Mouse (Mus musculus) embryo, embryonic 9.5 days (tissue): Measurements from ENCODE around the gene 1110059E24Rik.
"Not testable (repeated sequence)": the region's sequence is repeated elsewhere in the genome, so short reads cannot be mapped to it uniquely, and the experiment has no call there.

Source experiments
- DNase-seq: peaks from one replicate; pipeline ENCODE4 v3.0.0-alpha.2; 2017; ENCODE audit errors: extremely low spot score

The 1110059E24Rik gene

DNA sequence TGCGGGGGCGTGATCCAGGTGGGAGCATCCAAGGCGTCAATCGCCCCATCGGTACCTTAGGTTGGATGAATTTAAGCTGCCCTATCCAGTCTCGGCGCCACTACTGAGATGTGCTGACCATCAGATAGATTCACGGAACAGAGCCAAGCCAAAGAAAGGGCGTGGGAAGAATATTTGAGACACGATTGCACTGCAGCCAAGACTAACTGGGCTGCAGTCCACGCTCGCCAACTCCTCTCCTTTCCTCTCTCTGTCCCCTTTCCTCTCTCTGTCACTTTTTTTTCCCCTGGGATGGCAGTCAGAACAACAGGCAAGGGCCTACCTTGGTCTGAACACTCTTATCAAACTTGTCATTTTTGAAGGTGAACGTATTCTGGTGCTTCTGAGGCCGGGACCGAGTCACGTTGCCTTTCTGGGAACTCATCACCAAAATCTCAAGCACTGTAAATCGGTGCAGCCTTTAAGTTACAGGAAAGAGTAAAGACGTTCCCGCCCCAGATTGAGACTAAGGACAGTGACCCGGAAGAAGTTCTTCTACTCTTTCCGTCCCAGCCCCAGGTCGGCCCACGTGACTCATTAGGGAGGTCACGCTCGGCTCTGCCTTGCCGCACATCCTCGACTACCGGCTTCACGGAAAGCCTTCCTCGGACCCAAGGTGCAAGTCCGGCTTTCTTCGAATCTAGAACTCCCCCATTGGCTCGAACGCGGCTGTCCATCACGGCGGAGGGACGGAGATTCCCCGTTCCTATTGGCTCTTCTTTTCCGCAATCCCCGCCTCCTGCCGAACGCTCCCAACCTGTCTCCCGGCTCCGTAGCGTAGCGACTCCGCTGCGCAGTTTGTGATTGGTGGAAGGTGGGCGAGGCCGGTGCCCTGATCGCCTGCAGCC lies at the start of gene 1110059E24Rik:
Gene 1110059E24Rik, minus strand, starts transcription at position 692 of the 887 bp plus-strand sequence.
- peak; percentile 96 for DNase-seq

DNA sequence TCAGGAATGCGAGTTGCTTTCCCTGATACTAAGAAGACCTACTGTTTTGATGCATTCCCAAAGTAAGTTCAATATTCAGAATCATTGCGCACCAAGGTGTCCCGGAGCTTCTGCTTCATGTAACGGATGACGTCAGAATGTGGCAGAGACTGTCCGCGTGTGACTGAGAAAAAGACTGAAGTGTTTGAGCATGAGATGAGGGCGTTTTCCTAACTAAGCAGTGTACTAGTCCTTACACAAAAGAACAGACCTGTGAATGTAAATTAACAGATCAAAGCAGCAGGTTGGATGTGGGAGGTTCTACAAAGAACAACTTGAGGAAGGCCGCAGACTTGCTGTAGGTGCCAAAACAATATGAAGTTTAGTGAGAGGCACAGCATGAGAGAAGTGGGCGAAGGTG lies 28.2 kb upstream of the 1110059E24Rik start:
- no peak for DNase-seq

GRCm38 (mm10) chr19:21680091-21680490 lies 27.3 kb upstream of the 1110059E24Rik start:
- no peak for DNase-seq

GRCm38 (mm10) chr19:21674354-21675096 lies 21.7 kb upstream of the 1110059E24Rik start:
- no peak for DNase-seq

GRCm38 (mm10) chr19:21669650-21670049 lies 16.9 kb upstream of the 1110059E24Rik start:
- no peak for DNase-seq

DNA sequence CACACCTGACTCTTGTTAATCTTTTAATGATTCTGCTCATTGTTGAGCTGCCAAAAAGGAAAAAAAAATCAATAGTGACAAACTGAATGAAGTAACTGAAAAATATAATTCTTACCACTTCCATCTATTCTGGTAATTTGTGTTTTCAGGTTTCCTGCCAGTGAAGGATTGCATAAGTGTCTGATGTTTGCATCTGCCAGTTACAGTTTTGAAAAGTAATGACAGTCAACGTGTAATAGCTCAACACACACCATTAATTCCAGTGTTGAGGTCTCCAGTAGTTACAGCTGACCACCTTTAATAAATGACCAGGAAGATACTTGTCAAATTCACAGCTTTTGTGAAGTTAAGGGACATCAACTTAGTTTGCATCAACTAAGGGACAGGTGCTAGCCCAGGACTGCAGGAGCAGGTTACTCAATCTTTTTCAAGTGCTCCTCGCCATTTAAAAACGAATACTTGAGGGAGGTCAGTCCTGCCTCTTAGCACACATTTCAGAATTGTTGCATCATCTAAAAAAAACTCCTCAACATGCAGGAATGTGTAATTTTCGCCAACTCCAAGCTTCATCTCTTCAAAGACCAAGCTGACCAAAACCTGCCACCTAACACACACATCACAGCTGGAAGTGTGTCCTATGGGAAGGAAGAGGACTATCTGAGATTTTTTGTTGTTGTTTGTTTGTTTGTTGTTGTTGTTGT lies 11.1 kb upstream of the 1110059E24Rik start:
- DNase-seq, result no peak

GRCm38 (mm10) chr19:21660734-21661133 lies 8.0 kb upstream of the 1110059E24Rik start:
- DNase-seq, result no peak

- DNase-seq, result no peak
Observed at GRCm38 (mm10) chr19:21654788-21655187, 2.0 kb upstream of the 1110059E24Rik start.

GRCm38 (mm10) chr19:21653172-21653981 lies 601 bp upstream of the 1110059E24Rik start, which contains the start of gene Abhd17b:
Gene Abhd17b, plus strand, starts transcription at chr19:21653185.
- peak; percentile 65 for DNase-seq

DNA sequence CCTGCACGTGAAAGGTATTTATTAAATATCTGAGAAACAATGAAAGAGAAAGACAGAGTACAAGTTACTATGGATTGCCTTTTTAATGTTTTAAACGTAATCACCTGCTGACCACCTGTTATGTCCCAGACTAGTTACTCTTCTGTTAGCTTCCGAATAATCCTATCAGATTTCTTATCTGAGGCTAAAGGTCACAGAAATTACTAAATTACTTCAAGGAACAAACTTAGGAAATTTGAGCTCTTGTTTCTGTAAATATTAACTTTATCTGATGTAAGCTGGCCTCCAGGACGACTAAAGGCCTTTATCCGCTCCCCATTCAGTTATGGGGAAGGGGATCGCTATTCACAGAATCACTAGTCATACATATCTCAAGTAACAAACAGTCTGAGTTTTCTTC lies 1.1 kb downstream of the 1110059E24Rik start:
- no peak for DNase-seq

GRCm38 (mm10) chr19:21646142-21646541 lies 6.6 kb downstream of the 1110059E24Rik start:
- DNase-seq, result no peak

GRCm38 (mm10) chr19:21645301-21645700 lies 7.5 kb downstream of the 1110059E24Rik start:
- DNase-seq, result no peak

- DNase-seq, result no peak
Observed at GRCm38 (mm10) chr19:21643935-21644334, 8.8 kb downstream of the 1110059E24Rik start.

DNA sequence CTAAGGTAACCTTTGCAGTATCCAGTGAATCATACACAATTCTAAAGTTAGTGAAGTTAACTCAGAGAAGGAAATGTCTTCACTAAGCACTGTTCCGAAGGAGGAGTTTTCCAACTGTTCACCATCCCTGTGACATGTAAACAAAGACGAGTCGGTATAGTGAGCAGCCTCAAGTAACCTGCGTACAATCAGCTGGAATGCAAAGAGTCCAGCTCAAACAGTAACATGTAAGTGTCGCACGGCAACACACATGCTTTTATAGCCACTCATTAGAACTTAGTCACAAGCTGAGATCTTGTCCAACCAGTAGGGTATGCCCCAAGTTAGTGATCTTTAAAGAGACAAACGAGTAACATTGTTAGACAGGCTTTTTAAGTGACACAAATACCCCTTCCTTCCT lies 15.1 kb downstream of the 1110059E24Rik start:
- DNase-seq, result no peak

DNA sequence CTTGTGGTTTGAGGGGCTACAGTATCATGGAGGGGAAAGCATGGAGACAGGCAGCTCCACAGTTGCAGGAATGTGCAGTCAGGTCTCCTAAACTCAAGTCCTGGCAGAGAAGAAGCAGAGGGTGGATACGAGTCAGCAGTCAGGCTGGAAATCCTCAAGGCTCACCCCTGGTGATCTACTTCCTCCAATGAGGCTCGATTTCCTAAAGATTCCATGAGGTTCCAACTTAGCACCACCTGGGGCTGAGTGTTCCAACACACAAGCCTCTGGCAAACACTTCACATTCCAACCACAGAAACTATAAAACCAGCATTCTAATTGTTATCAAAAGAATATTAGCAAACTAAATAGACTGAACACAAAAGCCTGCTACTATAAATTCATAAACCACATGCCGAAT lies 15.9 kb downstream of the 1110059E24Rik start:
- no peak for DNase-seq

DNA sequence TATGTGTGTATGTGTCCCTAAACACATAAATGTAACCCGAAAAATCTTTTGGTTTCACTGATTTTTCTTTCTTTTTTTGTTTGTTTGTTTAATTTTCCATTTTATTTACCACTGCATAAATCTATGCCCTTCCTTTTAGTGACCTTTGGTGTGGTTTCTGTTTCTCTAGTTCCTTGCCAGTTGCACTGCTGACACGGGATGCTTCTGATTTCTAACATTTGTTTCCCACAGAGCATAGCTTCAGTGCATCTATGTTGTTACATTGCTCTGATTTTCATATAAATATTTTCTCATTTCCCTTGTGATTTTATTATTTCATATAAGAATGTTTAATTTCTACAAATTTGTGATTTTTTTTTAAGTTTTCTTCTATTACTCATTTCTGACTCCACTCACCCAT lies 17.4 kb downstream of the 1110059E24Rik start:
- DNase-seq, result no peak

- DNase-seq, result no peak
Observed at GRCm38 (mm10) chr19:21630656-21631331, 22.0 kb downstream of the 1110059E24Rik start.

GRCm38 (mm10) chr19:21629501-21629900 lies 23.3 kb downstream of the 1110059E24Rik start:
- DNase-seq, result no peak

- DNase-seq, result no peak
Observed at GRCm38 (mm10) chr19:21629030-21629429, 23.7 kb downstream of the 1110059E24Rik start.

DNA sequence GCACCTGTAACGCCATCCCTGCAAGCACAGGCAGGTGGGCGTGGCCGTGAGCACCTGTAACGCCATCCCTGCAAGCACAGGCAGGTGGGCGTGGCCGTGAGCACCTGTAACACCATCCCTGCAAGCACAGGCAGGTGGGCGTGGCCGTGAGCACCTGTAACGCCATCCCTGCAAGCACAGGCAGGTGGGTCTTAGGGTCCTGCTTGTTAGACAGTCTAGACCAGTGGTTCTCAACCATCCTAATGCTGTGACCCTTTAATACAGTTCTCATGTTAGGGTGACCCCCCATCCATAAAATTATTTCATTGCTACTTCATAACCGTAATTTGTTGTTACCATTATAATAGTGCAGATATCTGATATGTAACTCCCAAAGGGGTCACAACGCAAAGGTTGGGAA lies 24.3 kb downstream of the 1110059E24Rik start:
- not testable (repeated sequence) for DNase-seq
